Mouse (Mus musculus): ENCODE results near the gene Hdgf.

GRCm38 (mm10) chr3:87909874-87910273 lies 3.8 kb downstream of the Hdgf start:
- TF ChIP-seq CTCF (IDR thresholded peaks at IDR 0.05; ENCODE audit: low read depth) (no peak), EP300 (IDR thresholded peaks at IDR 0.05; ENCODE audit: low read depth) (no peak)

All from liver, postnatal 0 days (tissue).